ENCODE assay signal across 35 mouse cellular contexts in genomic region chr11:19718165-19718564, GRCm38 (mm10).
"Had no signal": no experiment of that assay in that cellular context is flagged by ENCODE, and none has a peak within 500 bp of the region (broad histone marks: within the 10 kb centered on the region; RNA-seq: fewer than 3 reads in every experiment).

No protein-coding gene starts in this region.

- H3K9me3 ChIP-seq: heart, embryonic 10.5 days; heart, embryonic 12.5 days; heart, embryonic 15.5 days; hindbrain, embryonic 10.5 days; hindbrain, embryonic 12.5 days; hindbrain, embryonic 13.5 days; hindbrain, embryonic 15.5 days; intestine, embryonic 15.5 days; kidney, embryonic 15.5 days had no signal

- H3K4me1 ChIP-seq: hindbrain, embryonic 12.5 days; intestine, embryonic 15.5 days had no signal

- H3K36me3 ChIP-seq: heart, embryonic 10.5 days; heart, embryonic 12.5 days; heart, embryonic 13.5 days; heart, embryonic 15.5 days; hindbrain, embryonic 10.5 days; hindbrain, embryonic 12.5 days; hindbrain, embryonic 13.5 days; hindbrain, embryonic 15.5 days; intestine, embryonic 15.5 days; kidney, embryonic 15.5 days had no signal

- H3K4me2 ChIP-seq: heart, embryonic 11.5 days; heart, embryonic 12.5 days; heart, embryonic 13.5 days; heart, embryonic 15.5 days; hindbrain, embryonic 12.5 days; hindbrain, embryonic 13.5 days; hindbrain, embryonic 14.5 days; hindbrain, embryonic 15.5 days; intestine, embryonic 15.5 days; kidney, embryonic 15.5 days had no signal

- DNase-seq: heart, postnatal 10 days; heart, postnatal 14 days; heart, postnatal 36 days; heart, postnatal 4 days; kidney, adult 11 months; kidney, adult 18-20 months; kidney, adult 2 months; kidney, adult 8-10 months; kidney, adult 9 months; kidney, postnatal 10 days; kidney, postnatal 14 days; kidney, postnatal 25 days; kidney, postnatal 36 days; kidney, postnatal 4 days; layer of hippocampus, adult 9-11 months; layer of hippocampus, postnatal 36 days had no signal

- H3K4me3 ChIP-seq: heart, embryonic 10.5 days; heart, embryonic 12.5 days; heart, embryonic 13.5 days; heart, embryonic 15.5 days; hindbrain, embryonic 10.5 days; hindbrain, embryonic 12.5 days; hindbrain, embryonic 13.5 days; hindbrain, embryonic 15.5 days; intestine, embryonic 15.5 days; kidney, embryonic 15.5 days; layer of hippocampus, adult 2 months had no signal

- H3K27ac ChIP-seq: heart, embryonic 10.5 days; heart, embryonic 13.5 days; heart, embryonic 15.5 days; hindbrain, embryonic 10.5 days; hindbrain, embryonic 12.5 days; hindbrain, embryonic 13.5 days; hindbrain, embryonic 14.5 days; hindbrain, embryonic 15.5 days; hindbrain, postnatal 0 days; intestine, embryonic 15.5 days; kidney, embryonic 15.5 days; kidney, postnatal 0 days; layer of hippocampus, adult 2 months had no signal

- H3K9ac ChIP-seq: heart, embryonic 12.5 days; heart, embryonic 13.5 days; heart, embryonic 15.5 days; hindbrain, embryonic 12.5 days; hindbrain, embryonic 13.5 days; hindbrain, embryonic 14.5 days; hindbrain, embryonic 15.5 days; intestine, embryonic 15.5 days; kidney, embryonic 15.5 days had no signal

- ATAC-seq: hindbrain, embryonic 16.5 days; hindbrain, postnatal 0 days; inflammation-experienced regulatory T-cells, adult 6 months; intestine, embryonic 15.5 days; intestine, embryonic 16.5 days; intestine, postnatal 0 days had no signal

- H3K27me3 ChIP-seq: heart, embryonic 12.5 days; heart, embryonic 13.5 days; heart, embryonic 15.5 days; hindbrain, embryonic 12.5 days; hindbrain, embryonic 13.5 days; hindbrain, embryonic 15.5 days; intestine, embryonic 15.5 days; kidney, embryonic 15.5 days had no signal
